Mouse (Mus musculus) heart, postnatal 0 days (tissue): ENCODE results near the gene Rps19. TPM values are rescaled to one million over a fixed set of nuclear protein-coding genes. Genes with fewer than 3 reads are reported as not detected.

Experiments
- ATAC-seq: fragments of 200-750 bp; cut with Nextera tagmentation; 2 replicates; pipeline ENCODE4 v1.8.0; 2017; ENCODE audit warnings: low read depth, moderate number of reproducible peaks, moderate library complexity; ENCODE audit not compliant: insufficient read depth
- DNase-seq: peaks from one replicate; pipeline ENCODE4 v3.0.0-alpha.2; 2016; ENCODE audit warnings: low spot score
- H3K27ac ChIP-seq: fragments of 300-500 bp; sonication (generic); 2 replicates; pipeline ENCODE4 v1.5.1; 2014; ENCODE audit warnings: low read depth, mild to moderate bottlenecking
- H3K27me3 ChIP-seq: fragments of 300-500 bp; sonication (generic); 2 replicates; pipeline ENCODE4 v1.6.1; 2014; ENCODE audit warnings: low read length, mixed read lengths; ENCODE audit not compliant: control insufficient read depth, insufficient read depth
- H3K36me3 ChIP-seq: fragments of 300-500 bp; sonication (generic); replicated peaks from 2 replicates; pipeline ENCODE4 v1.6.1; 2014; ENCODE audit warnings: low read length, mixed read lengths; ENCODE audit not compliant: control insufficient read depth, insufficient read depth
- H3K4me1 ChIP-seq: fragments of 300-500 bp; sonication (generic); 2 replicates; pipeline ENCODE4 v1.6.1; 2014; ENCODE audit warnings: antibody characterized with exemption; ENCODE audit not compliant: control insufficient read depth, insufficient read depth
- H3K4me2 ChIP-seq: fragments of 300-500 bp; sonication (generic); 2 replicates; pipeline ENCODE4 v1.6.1; 2014; ENCODE audit warnings: low read depth, mild to moderate bottlenecking, low read length, moderate library complexity
- H3K4me3 ChIP-seq: fragments of 300-500 bp; sonication (generic); 2 replicates; pipeline ENCODE4 v1.5.1; 2014; ENCODE audit warnings: low read depth, low read length
- H3K9ac ChIP-seq: fragments of 300-500 bp; sonication (generic); replicated peaks from 2 replicates; pipeline ENCODE4 v1.6.1; 2014; ENCODE audit warnings: low read depth, low read length, mixed read lengths
- H3K9me3 ChIP-seq: fragments of 300-500 bp; sonication (generic); replicated peaks from 2 replicates; pipeline ENCODE4 v1.6.1; 2016; ENCODE audit warnings: low read length; ENCODE audit not compliant: control insufficient read depth
- CTCF ChIP-seq: IDR thresholded peaks from 2 replicates; pipeline ENCODE4 v1.5.1; 2016; ENCODE audit warnings: antibody characterized with exemption, control low read depth, low read depth
- EP300 ChIP-seq: IDR thresholded peaks from 2 replicates; pipeline ENCODE4 v1.6.1; 2016; ENCODE audit warnings: antibody characterized with exemption, low read depth
- WGBS: fragments of 180-500 bp; shearing (Covaris S2); extraction: QIAGEN DNeasy Blood & Tissue Kit; methylation state at CpG from one replicate; pipeline ENCODE4 v1.1.7; 2014; 5-methylcytosine and 5-hydroxymethylcytosine counted together
- polyA plus RNA-seq: library from polyadenylated mRNA; unstranded; fragments of >200 nt; fragmentation: Nextera tagmentation; extraction: Ambion mirVana; gene quantifications from 2 replicates; pipeline ENCODE4 v1.2.1, GENCODE M21; 2015
- total RNA-seq: library from RNA; depleted of rRNA; stranded (reverse); fragments of >200 nt; gene quantifications from 2 replicates; pipeline ENCODE4 v1.2.3, GENCODE M21; 2014; ENCODE audit warnings: low replicate concordance

Rps19 gene
- total and polyA plus RNA-seq, 2 experiments from 2014 or later, result 642 to 980 TPM

- H3K9me3 ChIP-seq, result no peaks in the 10 kb centered on the region
- TF ChIP-seq EP300, result no peak
- no peak for TF ChIP-seq CTCF
- peaks cover 16% of the 10 kb centered on the region for H3K4me1 ChIP-seq
- DNase-seq (no peak), ATAC-seq (no peak)
- H3K27me3 ChIP-seq, result no peaks in the 10 kb centered on the region
- 54% methylated on average over 4 of the region's 4 CpGs for WGBS
- H3K36me3 ChIP-seq, result peaks cover 48% of the 10 kb centered on the region
- peak overlapping the region; percentile 91 for H3K4me3 ChIP-seq
- H3K9ac ChIP-seq, result peak overlapping the region; percentile 99
- H3K27ac ChIP-seq, result no peak overlapping the region
- peak overlapping the region; percentile 67 for H3K4me2 ChIP-seq
Measured at GRCm38 (mm10) chr7:24886308-24886633, 2.1 kb downstream of the Rps19 start.

DNA sequence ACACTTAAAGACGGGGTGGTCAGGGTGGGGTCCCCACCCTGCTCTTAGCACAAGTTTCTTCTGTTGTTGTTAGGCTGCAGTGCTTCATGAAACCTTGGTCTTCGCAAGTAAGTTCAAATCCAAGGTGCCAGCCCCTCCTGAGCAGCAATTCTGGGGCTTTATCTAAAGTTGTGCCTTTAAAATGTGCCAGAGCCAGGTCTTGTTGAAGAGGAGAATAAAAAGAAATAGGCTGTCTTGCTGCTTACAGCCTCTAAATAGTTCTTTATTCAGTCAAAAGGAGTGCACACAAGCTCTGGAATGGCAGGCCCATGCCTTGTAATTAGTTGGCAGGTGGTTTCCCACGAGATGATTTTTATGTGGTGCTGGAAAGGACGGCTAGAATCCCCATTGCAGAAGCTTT is 2.9 kb downstream of the Rps19 start:
- H3K9me3 ChIP-seq, result no peaks in the 10 kb centered on the region
- WGBS, result 69% methylated on average over 4 of the region's 4 CpGs
- 0 out of 2 replicates have a peak overlapping the region, but pooled peaks have one; percentile 19 for H3K9ac ChIP-seq
- H3K4me3 ChIP-seq, result no peak overlapping the region
- H3K27ac ChIP-seq, result no peak overlapping the region
- TF ChIP-seq EP300 (no peak), CTCF (no peak)
- DNase-seq (no peak), ATAC-seq (no peak)
- peaks cover 48% of the 10 kb centered on the region for H3K36me3 ChIP-seq
- H3K4me2 ChIP-seq, result no peak overlapping the region
- peaks cover 16% of the 10 kb centered on the region for H3K4me1 ChIP-seq
- no peaks in the 10 kb centered on the region for H3K27me3 ChIP-seq

- Histone ChIP-seq H3K27ac (no peak overlapping the region), H3K9ac (no peak overlapping the region)
- 79% methylated on average over 6 of the region's 6 CpGs for WGBS
Measured at GRCm38 (mm10) chr7:24889431-24890220, 5.5 kb downstream of the Rps19 start.

GRCm38 (mm10) chr7:24890281-24891216 is 6.4 kb downstream of the Rps19 start:
- Histone ChIP-seq H3K36me3 (peaks cover 48% of the 10 kb centered on the region), H3K4me1 (peaks cover 10% of the 10 kb centered on the region), H3K4me2 (no peak overlapping the region), H3K4me3 (no peak overlapping the region), H3K9me3 (no peaks in the 10 kb centered on the region), H3K27me3 (no peaks in the 10 kb centered on the region), H3K9ac (no peak overlapping the region), H3K27ac (no peak overlapping the region)
- WGBS, result 30% methylated on average over 10 of the region's 10 CpGs
- ATAC-seq, result peak; percentile 71
- peak; percentile 85 for DNase-seq
- TF ChIP-seq CTCF (peak; percentile 99), EP300 (no peak)

More at GRCm38 (mm10) chr7:24889431-24890220, 5.5 kb downstream of the Rps19 start:
- peaks cover 48% of the 10 kb centered on the region for H3K36me3 ChIP-seq
- no peaks in the 10 kb centered on the region for H3K27me3 ChIP-seq
- H3K4me1 ChIP-seq, result peaks cover 16% of the 10 kb centered on the region
- ATAC-seq (no peak), DNase-seq (no peak)
- TF ChIP-seq EP300 (no peak), CTCF (no peak)
- no peaks in the 10 kb centered on the region for H3K9me3 ChIP-seq
- no peak overlapping the region for H3K4me3 ChIP-seq
- no peak overlapping the region for H3K4me2 ChIP-seq

DNA sequence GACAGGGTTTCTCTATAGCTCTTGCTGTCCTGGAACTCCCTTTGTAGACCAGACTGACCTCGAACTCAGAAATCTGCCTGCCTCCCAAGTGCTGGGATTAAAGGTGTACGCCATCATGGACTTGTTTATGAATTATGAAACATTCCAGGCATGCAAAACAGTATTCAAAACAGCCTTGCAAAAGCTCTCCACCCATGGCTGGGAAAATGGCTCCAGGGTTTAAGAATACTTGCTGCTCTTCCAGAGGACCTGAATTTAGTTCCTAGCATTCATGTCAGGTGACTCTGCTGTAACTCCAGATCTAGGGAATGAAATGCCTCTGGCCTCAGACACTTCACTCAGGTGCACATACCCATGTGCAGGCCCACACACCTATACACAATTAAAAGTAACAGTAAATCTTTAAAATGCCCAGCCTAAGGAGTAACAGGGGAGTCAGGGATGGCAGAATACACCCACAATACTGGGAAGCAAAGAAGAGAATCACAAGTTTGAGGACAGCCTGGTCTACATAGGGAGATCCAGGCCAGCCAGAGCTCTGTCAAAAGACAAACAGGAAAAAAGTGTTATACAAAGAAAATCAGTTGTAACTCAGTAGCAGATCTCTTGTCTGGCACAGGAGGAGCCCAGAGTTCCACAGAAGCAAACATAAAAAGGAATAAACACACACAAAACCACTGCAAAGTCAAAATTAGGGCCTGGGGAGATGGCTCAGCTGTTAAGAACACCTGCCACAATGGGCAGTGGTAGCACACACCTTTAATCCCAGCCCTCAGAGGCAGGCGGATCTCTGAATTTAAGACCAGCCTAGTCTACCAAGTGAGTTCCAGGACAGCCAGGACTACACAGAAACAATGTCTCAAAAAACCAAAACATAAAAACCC is 7.3 kb downstream of the Rps19 start:
- Histone ChIP-seq H3K4me1 (peaks cover under 1% of the 10 kb centered on the region; the same call in 1 of the 2 replicates), H3K4me2 (no peak overlapping the region), H3K9ac (no peak overlapping the region), H3K36me3 (peaks cover 43% of the 10 kb centered on the region), H3K27ac (no peak overlapping the region), H3K4me3 (no peak overlapping the region), H3K27me3 (no peaks in the 10 kb centered on the region), H3K9me3 (no peaks in the 10 kb centered on the region)
- TF ChIP-seq EP300, result no peak
- no peak for TF ChIP-seq CTCF
- WGBS, result 72% methylated on average over 3 of the region's 3 CpGs
- ATAC-seq (no peak), DNase-seq (no peak)
